Mouse (Mus musculus) retina, postnatal 7 days (tissue): ENCODE results near the gene Slc41a1.

Experiments
- DNase-seq: peaks from one replicate; pipeline ENCODE4 v3.0.0-alpha.2; 2012; ENCODE audit warnings: low read depth, low spot score

Slc41a1 gene

GRCm38 (mm10) chr1:131827787-131828258 is 530 bp downstream of the Slc41a1 start:
- peak; percentile 94 for DNase-seq

DNA sequence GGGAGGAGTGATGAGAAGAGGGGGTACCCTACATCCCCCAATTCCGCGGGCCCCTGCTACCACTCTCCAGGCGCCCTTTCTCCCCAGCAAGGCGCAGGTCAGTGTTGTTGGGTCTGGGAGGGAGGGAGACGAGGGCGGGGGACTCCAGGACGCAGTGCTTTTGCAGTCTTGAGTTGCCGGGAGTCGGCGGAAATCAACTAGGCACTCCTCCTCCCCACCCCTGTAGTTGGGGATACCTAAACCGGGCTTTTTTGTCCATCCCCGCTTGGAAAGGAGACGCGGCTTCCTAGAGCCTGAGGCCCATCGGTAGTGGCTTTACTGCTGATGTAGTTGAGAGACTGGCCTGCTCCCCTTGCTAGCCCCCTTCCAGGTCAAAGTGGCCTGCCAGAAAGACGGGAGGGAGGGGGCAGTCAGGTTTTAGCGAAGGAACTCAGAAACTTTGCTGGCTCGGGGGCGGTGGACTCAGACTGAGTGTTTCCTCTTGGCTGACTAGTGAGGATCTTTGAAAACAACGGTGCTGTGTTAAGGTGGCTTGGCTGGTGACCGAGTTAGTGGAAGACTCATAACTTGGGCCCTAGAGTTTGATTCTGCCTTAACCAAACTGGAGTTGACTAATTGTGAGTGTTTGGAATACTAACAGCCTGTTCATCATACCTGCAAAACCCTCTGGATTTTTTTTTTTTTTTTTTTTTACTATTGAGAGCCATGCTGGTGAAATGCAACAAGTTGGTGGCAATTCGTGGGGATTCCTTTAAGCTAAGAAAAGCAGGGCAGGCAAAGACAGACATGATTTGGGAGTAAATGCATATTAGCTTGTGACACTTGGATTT is 1.2 kb downstream of the Slc41a1 start:
- DNase-seq, result no peak

GRCm38 (mm10) chr1:131829279-131829678 is 2.0 kb downstream of the Slc41a1 start:
- DNase-seq, result no peak

- DNase-seq, result no peak
These were observed 3.3 kb downstream of the Slc41a1 start for GRCm38 (mm10) chr1:131830561-131830960.

- no peak for DNase-seq
These were observed 3.8 kb downstream of the Slc41a1 start for GRCm38 (mm10) chr1:131830971-131831641.

DNA sequence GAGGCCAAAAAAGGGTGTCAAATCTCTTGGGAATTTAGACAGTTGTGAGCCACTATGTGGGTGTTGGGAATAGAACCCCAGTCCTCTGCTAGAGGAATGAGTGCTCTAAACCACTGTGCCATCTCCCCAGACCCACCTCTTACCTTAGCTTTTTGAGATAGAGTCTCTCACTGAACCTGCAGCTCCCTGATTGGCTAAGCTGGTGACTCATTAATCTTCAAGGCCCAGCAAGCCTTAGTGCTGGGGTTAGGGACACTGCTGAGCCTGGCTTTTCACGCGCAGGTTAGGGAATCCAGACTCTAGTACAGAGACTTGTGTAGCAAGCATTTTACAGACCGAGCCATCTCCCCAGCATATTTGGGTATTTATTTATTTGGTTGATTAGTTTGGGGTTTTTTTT is 9.7 kb downstream of the Slc41a1 start:
- DNase-seq, result no peak

DNA sequence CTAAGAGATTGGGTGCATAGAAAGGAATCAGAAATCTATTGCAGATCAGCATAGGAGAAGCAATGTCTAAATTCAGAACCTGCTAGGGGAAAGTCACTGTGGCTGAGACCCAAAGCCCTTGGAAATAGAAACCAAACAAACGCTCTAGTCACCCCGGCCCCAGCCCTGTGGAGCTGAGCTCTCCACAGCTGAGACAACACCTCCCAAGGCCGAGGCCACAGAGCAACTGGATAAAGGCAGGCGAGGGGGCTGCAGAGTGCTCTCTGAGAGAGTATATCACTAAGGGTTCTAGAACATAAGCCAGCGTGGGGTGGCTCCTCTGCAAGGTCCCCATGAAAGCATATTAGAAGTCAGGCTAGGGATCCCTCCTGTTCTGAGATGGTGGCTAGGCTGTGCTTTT is 11.2 kb downstream of the Slc41a1 start:
- no peak for DNase-seq

DNA sequence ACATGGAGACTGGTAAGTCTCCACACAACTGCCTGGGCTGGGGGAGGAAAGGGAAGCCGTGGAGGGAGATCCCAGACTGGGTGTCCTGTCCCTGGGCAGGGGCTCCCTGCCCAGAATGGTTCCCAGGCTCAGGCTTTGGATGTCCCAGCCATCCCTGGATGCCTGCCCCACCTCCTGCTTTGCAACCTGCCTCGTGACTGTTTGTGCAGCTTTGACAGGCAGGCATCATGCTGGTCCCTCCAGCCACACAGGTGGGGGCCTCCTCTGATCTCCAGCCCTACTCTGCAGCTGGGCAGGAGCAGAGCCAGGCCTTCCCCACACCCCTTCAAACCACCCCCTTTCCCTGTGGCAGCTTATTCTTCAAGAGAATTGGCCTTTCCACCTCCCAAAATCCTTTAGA is 12.0 kb downstream of the Slc41a1 start:
- DNase-seq, result no peak

GRCm38 (mm10) chr1:131842221-131842620 is 14.9 kb downstream of the Slc41a1 start:
- DNase-seq, result no peak

- DNase-seq, result no peak
These were observed 16.5 kb downstream of the Slc41a1 start for GRCm38 (mm10) chr1:131843758-131844157.

DNA sequence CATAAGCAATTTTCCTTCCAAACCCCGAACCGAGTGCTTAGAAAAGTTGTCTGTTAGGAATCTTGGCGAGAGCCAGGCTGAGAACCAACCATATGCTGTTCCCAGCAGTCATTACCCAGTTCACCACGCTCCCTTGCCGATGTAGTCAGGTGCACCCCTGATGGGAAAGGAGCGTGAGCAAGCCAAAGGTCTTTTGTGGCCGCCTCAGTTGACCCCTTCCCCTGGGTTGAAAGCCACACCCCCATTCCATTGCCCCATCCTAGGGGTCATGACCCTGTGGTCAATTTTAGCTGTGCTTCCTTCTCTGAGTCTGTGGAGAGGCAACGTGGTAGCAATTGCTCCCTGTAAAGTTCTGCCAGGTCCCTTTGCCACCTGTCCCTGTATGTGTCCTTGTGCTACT is 17.6 kb downstream of the Slc41a1 start:
- no peak for DNase-seq

GRCm38 (mm10) chr1:131846255-131846654 is 19.0 kb downstream of the Slc41a1 start:
- DNase-seq, result peak; percentile 5

DNA sequence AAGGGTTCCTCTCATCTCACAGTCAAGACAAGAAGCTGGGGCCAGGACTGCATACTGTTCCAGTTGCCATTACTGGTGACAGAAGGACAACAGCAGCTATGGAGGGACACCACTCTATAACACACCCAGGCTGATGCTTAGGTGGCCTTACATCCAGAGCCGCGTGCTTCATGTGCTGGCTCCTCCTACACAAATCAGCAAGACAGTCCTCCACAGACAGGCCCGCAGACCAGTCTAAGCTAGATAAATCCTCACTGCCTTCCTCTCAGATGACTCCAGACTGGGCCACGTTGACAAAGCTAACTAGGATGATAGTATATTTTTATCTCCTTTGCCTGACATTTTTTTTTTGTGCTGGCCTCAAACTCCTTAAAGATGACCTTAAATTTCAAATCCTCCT is 34.5 kb downstream of the Slc41a1 start:
- DNase-seq, result no peak

GRCm38 (mm10) chr1:131865596-131865995 is 38.3 kb downstream of the Slc41a1 start:
- DNase-seq, result no peak

DNA sequence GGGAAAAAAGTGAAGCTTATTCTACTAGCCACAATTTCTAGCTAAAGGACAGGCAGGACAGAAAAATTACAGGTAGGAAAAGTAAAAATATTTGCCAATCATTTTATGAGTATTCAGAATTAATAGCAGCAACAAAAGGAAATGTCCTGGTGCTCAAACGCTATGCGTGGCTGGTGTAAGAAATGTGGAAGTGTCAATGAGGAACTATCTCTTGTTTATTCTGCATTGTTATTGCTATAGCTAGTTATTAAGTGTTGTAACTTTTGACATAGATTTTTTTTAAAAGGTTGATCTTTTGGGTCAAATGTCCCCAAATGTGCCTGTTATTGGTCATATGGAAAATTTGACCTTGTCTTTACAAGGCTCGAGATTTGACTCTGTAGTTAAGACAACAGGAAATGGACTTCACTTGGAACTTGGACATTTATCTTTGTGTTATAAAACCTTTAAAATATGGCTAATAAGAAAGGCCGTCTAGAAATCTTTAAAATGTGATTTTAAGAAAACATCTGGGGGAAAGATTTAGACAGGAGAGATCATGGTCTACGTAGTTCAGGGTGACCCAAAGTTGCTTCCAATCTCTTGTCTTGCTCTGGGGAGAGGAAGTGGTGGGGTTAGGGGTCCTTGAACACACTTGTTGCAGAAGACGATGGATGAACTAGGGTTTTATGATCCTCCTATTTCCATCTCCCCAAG is 39.2 kb downstream of the Slc41a1 start:
- no peak for DNase-seq

GRCm38 (mm10) chr1:131867093-131867945 is 40.0 kb downstream of the Slc41a1 start, which contains the start of gene Rab29:
Gene Rab29 (plus strand): TSS chr1:131867224.
- DNase-seq, result peak; percentile 77

DNA sequence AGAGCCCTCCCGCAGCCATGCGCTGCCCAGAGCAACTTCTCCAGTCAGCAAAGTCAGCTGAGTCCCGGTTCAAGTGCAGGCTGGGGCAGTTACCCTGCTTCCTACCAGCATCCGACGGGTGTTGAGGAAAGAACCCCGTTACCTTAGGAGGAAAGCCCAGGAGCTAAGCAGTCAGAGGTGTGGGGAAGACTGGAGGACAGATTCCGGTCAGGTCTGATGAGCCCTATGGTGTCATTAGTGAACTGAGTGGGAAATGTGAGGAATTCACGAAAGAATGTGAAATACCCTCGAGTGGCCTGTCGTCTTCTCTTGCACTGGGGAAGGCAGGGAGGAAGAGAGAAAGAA is 40.6 kb downstream of the Slc41a1 start:
- DNase-seq, result no peak

DNA sequence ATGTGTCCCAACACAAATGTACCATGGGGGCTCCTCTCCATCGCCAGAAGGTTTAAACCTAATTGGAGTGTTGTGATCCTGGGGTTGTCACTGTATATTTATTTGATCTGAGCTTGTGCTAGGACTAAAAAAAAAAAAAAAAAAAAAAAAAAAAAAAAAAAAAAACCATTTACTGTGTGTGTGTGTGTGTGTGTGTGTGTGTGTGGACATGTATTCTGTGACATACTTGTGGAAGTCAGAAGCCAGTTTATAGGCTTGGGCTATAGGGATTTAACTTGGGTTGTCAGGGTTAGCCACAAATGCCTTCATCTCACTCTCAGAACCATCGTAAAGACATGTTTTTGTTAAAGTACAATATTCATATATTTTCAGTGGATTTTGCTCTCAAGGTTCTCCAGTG is 42.3 kb downstream of the Slc41a1 start:
- DNase-seq, result no peak

DNA sequence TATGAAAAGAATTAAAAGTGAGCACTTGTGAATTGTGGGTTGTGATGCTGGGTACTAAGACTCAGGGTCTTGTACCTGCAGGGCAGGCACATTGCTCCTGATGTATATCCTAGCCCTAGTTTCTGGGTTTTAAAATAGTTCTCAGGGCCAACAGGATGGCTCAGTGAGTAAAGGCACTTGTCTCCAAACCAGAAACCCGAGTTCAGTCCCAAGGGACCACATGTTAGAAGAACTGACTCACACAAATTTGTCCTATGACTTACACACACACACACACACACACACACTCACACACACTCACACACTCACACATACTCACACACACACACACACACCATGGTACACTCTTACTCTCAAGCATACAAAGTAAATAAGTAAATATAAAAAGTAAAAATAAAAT is 45.6 kb downstream of the Slc41a1 start:
- DNase-seq, result no peak

- DNase-seq, result no peak
These were observed 52.5 kb downstream of the Slc41a1 start for GRCm38 (mm10) chr1:131879816-131880215.

- no peak for DNase-seq
These were observed 55.5 kb downstream of the Slc41a1 start for GRCm38 (mm10) chr1:131882787-131883186.
